Mouse (Mus musculus) stomach, embryonic 16.5 days (tissue): Measurements from ENCODE around the gene Gm21312. TPM values are rescaled to one million over a fixed set of nuclear protein-coding genes. Genes with fewer than 3 reads are reported as not detected.

ENCODE experiments used
- ATAC-seq: fragments of 200-750 bp; cut with Nextera tagmentation; 2 replicates; pipeline ENCODE4 v1.8.0; 2017; ENCODE audit warnings: moderate number of reproducible peaks, moderate TSS enrichment; ENCODE audit not compliant: insufficient read depth, low FRiP score
- H3K27ac ChIP-seq: fragments of 300-500 bp; sonication (generic); 2 replicates; pipeline ENCODE4 v1.5.1; 2014; ENCODE audit warnings: low read length
- H3K27me3 ChIP-seq: fragments of 300-500 bp; sonication (generic); 2 replicates; pipeline ENCODE4 v1.6.1; 2014; ENCODE audit warnings: low read length, control low read depth, mixed read lengths; ENCODE audit not compliant: control insufficient read depth, insufficient read depth
- H3K36me3 ChIP-seq: fragments of 300-500 bp; sonication (generic); 2 replicates; pipeline ENCODE4 v1.6.1; 2014; ENCODE audit warnings: low read length; ENCODE audit not compliant: control insufficient read depth, insufficient read depth
- H3K4me1 ChIP-seq: fragments of 300-500 bp; sonication (generic); 2 replicates; pipeline ENCODE4 v1.6.1; 2014; ENCODE audit warnings: low read length, control low read depth, mixed read lengths; ENCODE audit not compliant: control insufficient read depth, insufficient read depth
- H3K4me2 ChIP-seq: fragments of 300-500 bp; sonication (generic); 2 replicates; pipeline ENCODE4 v1.6.1; 2014; ENCODE audit warnings: low read depth, low read length, mixed read lengths
- H3K4me3 ChIP-seq: fragments of 300-500 bp; sonication (generic); replicated peaks from 2 replicates; pipeline ENCODE4 v1.5.1; 2014; ENCODE audit warnings: mild to moderate bottlenecking, low read length
- H3K9ac ChIP-seq: fragments of 300-500 bp; sonication (generic); 2 replicates; pipeline ENCODE4 v1.6.1; 2014; ENCODE audit warnings: low read length
- H3K9me3 ChIP-seq: fragments of 300-500 bp; sonication (generic); replicated peaks from 2 replicates; pipeline ENCODE4 v1.6.1; 2016; ENCODE audit warnings: low read length, control low read depth; ENCODE audit not compliant: control insufficient read depth
- WGBS: fragments of 180-500 bp; shearing (Covaris S2); extraction: QIAGEN DNeasy Blood & Tissue Kit; methylation state at CpG from one replicate; pipeline ENCODE4 v1.1.7; 2014; 5-methylcytosine and 5-hydroxymethylcytosine counted together
- polyA plus RNA-seq: library from polyadenylated mRNA; unstranded; fragments of >200 nt; fragmentation: Nextera tagmentation; extraction: Ambion mirVana; gene quantifications from 2 replicates; pipeline ENCODE4 v1.2.1, GENCODE M21; 2015

Gene Gm21312
- polyA plus RNA-seq, 1 experiment from 2014 or later, result not detected

DNA sequence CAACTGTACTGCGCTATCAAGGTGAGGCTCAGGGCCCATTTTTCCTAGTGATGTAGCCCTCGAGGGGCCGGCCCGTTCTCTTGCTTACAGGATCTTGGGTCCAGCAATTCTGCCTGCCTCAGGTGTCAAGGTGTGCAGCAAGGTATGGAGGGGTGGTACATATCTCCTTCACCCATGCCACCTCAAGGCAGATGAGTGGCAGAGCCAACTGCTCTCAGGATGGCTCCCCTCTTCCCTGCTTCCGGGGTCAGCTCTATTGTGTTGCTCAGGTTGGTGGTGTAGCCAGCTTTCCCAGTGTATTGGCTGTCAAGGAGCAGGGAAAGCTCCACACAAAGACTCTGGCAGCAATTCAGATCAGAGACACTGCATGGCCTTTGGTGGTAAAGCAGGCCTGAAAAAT, 37.7 kb downstream of the Gm21312 start:
- no peak for ATAC-seq
- 92% methylated on average over 5 of the region's 5 CpGs for WGBS
- no peak overlapping the region for H3K27ac ChIP-seq

DNA sequence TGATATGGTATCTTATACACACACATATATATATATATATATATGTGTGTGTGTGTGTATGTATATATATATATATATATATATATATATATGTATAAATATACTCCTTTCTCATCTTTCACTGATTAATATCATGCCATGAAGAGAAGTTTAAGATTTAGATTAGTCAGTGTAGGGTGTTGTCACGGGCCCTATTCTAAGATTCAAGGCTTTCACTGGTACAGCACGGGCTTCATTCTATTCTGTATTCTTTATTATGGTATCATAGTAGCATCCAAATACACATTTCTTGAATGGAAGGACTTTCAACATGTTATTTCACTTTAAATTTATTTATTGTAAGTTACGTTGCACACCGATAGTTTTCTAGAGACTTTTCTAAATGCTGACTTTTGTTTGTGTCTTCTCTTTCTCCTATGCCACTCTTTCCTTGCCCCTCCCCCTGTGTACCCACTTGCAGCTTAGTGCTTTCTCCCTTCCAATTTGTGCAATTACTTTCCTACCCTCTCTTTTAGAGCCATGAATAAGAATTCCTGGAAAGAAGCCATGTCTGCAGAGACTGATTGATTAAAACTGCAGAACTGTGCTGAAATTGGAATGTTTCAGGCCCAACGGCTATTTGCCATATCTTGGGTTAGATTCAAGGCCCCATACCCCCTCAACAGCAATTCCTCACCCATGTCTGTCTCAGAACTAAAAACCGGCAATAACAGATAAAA, 43.6 kb downstream of the Gm21312 start:
- Histone ChIP-seq H3K4me3 (no peak overlapping the region), H3K36me3 (no peaks in the 10 kb centered on the region), H3K4me1 (no peaks in the 10 kb centered on the region), H3K9ac (no peak overlapping the region), H3K9me3 (no peaks in the 10 kb centered on the region), H3K27ac (no peak overlapping the region), H3K27me3 (no peaks in the 10 kb centered on the region), H3K4me2 (no peak overlapping the region)
- 76% methylated on average over 6 of the region's 6 CpGs for WGBS
- no peak for ATAC-seq

More for the DNA sequence above, 37.7 kb downstream of the Gm21312 start:
- Histone ChIP-seq H3K27me3 (no peaks in the 10 kb centered on the region), H3K4me3 (no peak overlapping the region), H3K36me3 (no peaks in the 10 kb centered on the region), H3K9me3 (no peaks in the 10 kb centered on the region), H3K9ac (no peak overlapping the region), H3K4me1 (no peaks in the 10 kb centered on the region), H3K4me2 (no peak overlapping the region)

Other genes with a start within 250 kb of the Gm21312 start
- not detected in 2 replicates for gene Gm21293, start 34.0 kb upstream of the Gm21312 start, polyA plus RNA-seq
- not detected in 2 replicates for gene Gm6763, start 25.5 kb upstream of the Gm21312 start, polyA plus RNA-seq
- gene Gm8764, start 17.0 kb upstream of the Gm21312 start, polyA plus RNA-seq, result not detected in 2 replicates
- not detected in 2 replicates for gene Gm21304, start 8.5 kb upstream of the Gm21312 start, polyA plus RNA-seq
- not detected in 2 replicates for gene Gm20765, start 8.5 kb downstream of the Gm21312 start, polyA plus RNA-seq
- not detected in 2 replicates for gene Gm4340, start 17.0 kb downstream of the Gm21312 start, polyA plus RNA-seq